Mouse (Mus musculus) ES-Bruce4 (cell line): ENCODE measurements at regions not wholly inside any gene's neighbourhood (a gene's known extent, or its start where the extent isn't known, plus 50 kb on each side); places are given as distances from the start of the nearest gene placed in this dataset.

Experiments used
- H3K27ac ChIP-seq: 2 replicates; pipeline ENCODE4 v1.5.1; 2012; ENCODE audit warnings: low read length, inconsistent platforms; ENCODE audit not compliant: insufficient read depth
- H3K27me3 ChIP-seq: 2 replicates; pipeline ENCODE4 v1.6.1; 2012; ENCODE audit warnings: mild to moderate bottlenecking, low read length, inconsistent platforms; ENCODE audit not compliant: control insufficient read depth, poor library complexity, insufficient read depth, severe bottlenecking
- H3K36me3 ChIP-seq: 2 replicates; pipeline ENCODE4 v1.6.1; 2012; ENCODE audit warnings: inconsistent platforms, mild to moderate bottlenecking, low read length, moderate library complexity; ENCODE audit not compliant: control insufficient read depth, poor library complexity, insufficient read depth, severe bottlenecking
- H3K4me1 ChIP-seq: one replicate; pipeline ENCODE4 v1.8.1; 2011; ENCODE audit warnings: low read length; ENCODE audit not compliant: control insufficient read depth, insufficient read depth
- H3K4me3 ChIP-seq: 2 replicates; pipeline ENCODE4 v1.5.1; 2011; ENCODE audit warnings: low read depth, mild to moderate bottlenecking, low read length
- H3K9ac ChIP-seq: 2 replicates; pipeline ENCODE4 v1.6.1; 2012; ENCODE audit warnings: low read depth, mild to moderate bottlenecking, inconsistent platforms; ENCODE audit not compliant: poor library complexity, severe bottlenecking
- H3K9me3 ChIP-seq: replicated peaks from 2 replicates; pipeline ENCODE4 v1.6.1; 2012; ENCODE audit warnings: mild to moderate bottlenecking, low read length, inconsistent platforms; ENCODE audit not compliant: control insufficient read depth, poor library complexity, insufficient read depth, severe bottlenecking
- CTCF ChIP-seq: IDR thresholded peaks from one replicate; pipeline ENCODE4 v1.8.1; 2011; ENCODE audit warnings: low read depth, low read length
- EP300 ChIP-seq: IDR thresholded peaks from 2 replicates; pipeline ENCODE4 v1.6.1; 2011; ENCODE audit warnings: low read depth, low read length; ENCODE audit not compliant: insufficient read depth
- POLR2A ChIP-seq: IDR thresholded peaks from one replicate; pipeline ENCODE4 v1.8.1; 2011; ENCODE audit warnings: low read length; ENCODE audit not compliant: insufficient read depth

DNA sequence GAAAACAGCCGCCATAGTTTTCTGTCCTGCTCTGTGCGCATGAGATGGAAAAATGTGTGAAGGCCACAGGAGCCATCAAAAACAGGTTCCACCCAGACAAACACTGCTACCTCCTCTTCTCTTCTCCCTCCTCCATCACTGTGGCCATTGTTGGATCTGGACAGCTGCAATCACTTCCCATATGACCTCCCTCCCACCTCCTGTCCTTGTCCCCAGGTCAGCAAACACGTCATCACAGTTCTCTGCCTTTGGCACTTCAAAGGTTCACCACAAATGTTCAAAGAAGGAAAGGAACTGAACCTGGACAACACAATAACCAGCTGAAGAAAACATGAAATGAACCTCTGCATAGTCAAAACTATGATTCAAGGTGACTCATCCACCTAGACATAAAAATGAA lies 220.2 kb upstream of the Il12b start:
- no peak overlapping the region for H3K4me3 ChIP-seq
- H3K27ac ChIP-seq, result no peak overlapping the region
- H3K9me3 ChIP-seq, result no peaks in the 10 kb centered on the region
- no peak overlapping the region for H3K9ac ChIP-seq
- H3K36me3 ChIP-seq, result no peaks in the 10 kb centered on the region
- H3K4me1 ChIP-seq, result no peaks in the 10 kb centered on the region
- H3K27me3 ChIP-seq, result 0 out of 2 replicates have a peak, but pooled peaks cover 3% of the 10 kb centered on the region
- no peak for TF ChIP-seq POLR2A
- no peak for TF ChIP-seq CTCF
- no peak for TF ChIP-seq EP300

DNA sequence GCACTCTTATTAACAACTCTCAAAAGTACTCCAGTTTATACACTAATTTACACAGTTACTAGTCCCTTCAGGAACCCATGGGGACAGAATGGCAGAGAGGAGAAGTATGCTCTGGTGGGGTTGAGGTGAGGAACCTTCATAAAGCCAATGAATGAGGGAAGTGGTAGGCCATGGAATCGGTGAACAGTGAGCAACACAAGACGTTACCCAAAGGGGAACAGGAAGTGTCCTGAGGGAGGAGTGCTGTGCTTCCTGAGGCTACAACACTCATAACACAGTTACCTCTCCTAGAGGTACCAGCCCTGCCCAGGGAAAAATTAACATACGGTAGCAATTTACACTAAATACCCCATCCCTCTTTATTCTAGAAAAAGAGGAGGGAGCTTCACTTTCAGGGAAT lies 216.0 kb upstream of the Il12b start:
- H3K9ac ChIP-seq, result no peak overlapping the region
- no peaks in the 10 kb centered on the region for H3K9me3 ChIP-seq
- H3K4me1 ChIP-seq, result no peaks in the 10 kb centered on the region
- TF ChIP-seq EP300 (no peak), CTCF (no peak), POLR2A (no peak)
- no peak overlapping the region for H3K27ac ChIP-seq
- no peak overlapping the region for H3K4me3 ChIP-seq
- no peaks in the 10 kb centered on the region for H3K36me3 ChIP-seq
- H3K27me3 ChIP-seq, result 0 out of 2 replicates have a peak, but pooled peaks cover 3% of the 10 kb centered on the region

DNA sequence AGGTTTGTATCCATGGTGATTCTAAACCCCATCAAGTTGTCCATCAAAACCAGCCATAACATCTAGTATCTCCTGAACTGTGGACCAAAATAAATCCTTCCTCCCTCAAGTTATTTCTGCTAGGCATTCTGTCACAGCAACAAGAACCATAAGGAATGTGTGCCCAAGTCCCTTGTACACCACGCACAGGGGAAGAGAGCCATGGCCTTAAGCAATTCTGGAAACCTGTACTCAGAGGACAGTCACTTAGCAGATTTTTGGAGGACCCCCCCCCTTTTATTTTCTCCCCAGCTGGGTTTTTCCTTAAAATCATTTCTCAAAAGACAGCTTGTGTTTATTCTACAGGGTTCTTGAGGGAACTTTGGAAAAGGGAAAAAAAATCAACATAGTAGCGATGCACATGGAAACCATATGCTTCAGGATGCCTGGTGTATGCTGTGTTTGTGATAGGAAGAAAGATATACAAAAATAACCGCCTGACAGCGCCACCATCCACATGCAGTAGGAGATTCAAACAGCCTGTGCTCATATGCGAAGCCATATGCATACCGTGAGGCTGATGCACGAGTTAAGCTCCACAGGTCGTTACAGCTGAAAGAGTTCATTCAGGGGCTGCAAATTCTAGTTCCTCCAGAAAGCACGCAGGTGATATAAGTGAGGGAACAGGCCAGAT lies 214.5 kb upstream of the Il12b start:
- 0 out of 2 replicates have a peak, but pooled peaks cover 3% of the 10 kb centered on the region for H3K27me3 ChIP-seq
- TF ChIP-seq CTCF (no peak), POLR2A (no peak), EP300 (no peak)
- H3K9ac ChIP-seq, result no peak overlapping the region
- H3K4me3 ChIP-seq, result no peak overlapping the region
- H3K4me1 ChIP-seq, result no peaks in the 10 kb centered on the region
- no peaks in the 10 kb centered on the region for H3K9me3 ChIP-seq
- no peak overlapping the region for H3K27ac ChIP-seq
- no peaks in the 10 kb centered on the region for H3K36me3 ChIP-seq

DNA sequence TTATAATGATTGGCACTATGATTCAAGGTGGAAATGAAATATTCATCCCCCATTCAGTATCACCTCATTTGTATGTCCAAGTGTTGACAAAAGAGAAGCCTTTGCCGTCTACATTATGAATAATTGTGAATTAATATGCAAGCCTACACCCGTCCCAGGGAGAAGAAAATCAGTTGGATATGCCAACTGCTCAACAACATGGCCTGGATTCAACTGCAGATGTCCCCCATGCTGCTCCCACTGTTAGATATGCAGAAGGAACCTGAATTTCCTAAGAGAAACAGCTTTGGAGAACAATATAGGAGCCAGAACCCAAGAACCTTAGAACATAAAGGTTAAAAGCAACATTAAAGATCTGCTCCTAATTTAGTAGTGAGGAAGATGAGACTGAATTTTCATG lies 211.7 kb upstream of the Il12b start:
- Histone ChIP-seq H3K4me1 (no peaks in the 10 kb centered on the region), H3K9me3 (no peaks in the 10 kb centered on the region), H3K27ac (no peak overlapping the region), H3K9ac (no peak overlapping the region), H3K36me3 (no peaks in the 10 kb centered on the region), H3K27me3 (0 out of 2 replicates have a peak, but pooled peaks cover 3% of the 10 kb centered on the region), H3K4me3 (no peak overlapping the region)
- no peak for TF ChIP-seq EP300

DNA sequence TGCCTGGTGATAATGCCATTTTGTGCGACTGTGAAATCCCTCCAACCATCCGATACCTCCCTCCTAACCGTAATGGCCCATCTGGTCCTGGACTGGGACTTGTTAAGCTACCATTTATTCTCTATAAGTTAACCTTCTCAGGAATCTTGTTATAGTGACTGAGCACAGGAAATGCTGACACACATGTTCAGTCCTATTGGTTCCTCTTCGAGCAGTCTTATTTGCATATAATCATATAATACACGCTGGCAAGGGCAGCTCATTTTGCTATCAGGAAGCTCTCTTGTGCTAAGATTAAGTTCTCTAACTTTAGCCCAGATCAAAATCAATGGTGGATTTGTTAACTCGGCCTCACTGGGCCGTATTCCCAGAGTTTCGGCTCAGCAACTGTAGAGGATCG lies 206.1 kb upstream of the Il12b start:
- no peak overlapping the region for H3K4me3 ChIP-seq
- no peak overlapping the region for H3K27ac ChIP-seq
- no peaks in the 10 kb centered on the region for H3K4me1 ChIP-seq
- H3K9me3 ChIP-seq, result no peaks in the 10 kb centered on the region
- no peaks in the 10 kb centered on the region for H3K27me3 ChIP-seq
- no peaks in the 10 kb centered on the region for H3K36me3 ChIP-seq
- TF ChIP-seq EP300 (no peak), POLR2A (no peak), CTCF (no peak)
- H3K9ac ChIP-seq, result no peak overlapping the region

DNA sequence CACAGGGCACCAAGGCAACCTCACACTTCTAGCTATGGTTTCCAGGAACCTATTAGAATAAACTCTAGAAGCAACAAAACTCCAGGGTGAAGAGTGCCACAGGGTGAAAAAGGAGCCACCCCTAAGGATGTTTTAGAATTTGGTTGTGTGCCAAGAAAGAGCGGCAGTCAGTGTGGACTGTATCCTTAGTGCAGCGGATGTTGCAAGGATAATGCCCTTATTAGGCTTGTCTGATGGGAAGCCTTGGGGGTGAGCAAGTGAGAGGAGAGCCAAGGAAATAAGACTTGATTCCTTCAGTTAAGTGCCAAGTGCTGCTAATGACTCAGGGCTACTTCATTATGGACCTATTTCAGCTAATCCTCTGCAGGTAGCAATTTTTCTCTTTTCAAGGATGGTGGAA lies 197.1 kb upstream of the Il12b start:
- Histone ChIP-seq H3K9me3 (no peaks in the 10 kb centered on the region), H3K4me1 (no peaks in the 10 kb centered on the region), H3K27me3 (no peaks in the 10 kb centered on the region; the same call in 1 of the 2 replicates), H3K27ac (no peak overlapping the region), H3K9ac (no peak overlapping the region), H3K4me3 (no peak overlapping the region), H3K36me3 (no peaks in the 10 kb centered on the region)
- TF ChIP-seq EP300, result no peak
- TF ChIP-seq POLR2A, result no peak
- TF ChIP-seq CTCF, result no peak
